Mouse (Mus musculus) cerebellum, adult 18-20 months (tissue): ENCODE data around the gene Napsa.
A peak's percentile ranks its signal among the peaks of the same experiment; 100 is the strongest.

Experiments used
- DNase-seq, 2 experiments: peaks; one replicate each; pipeline ENCODE4 v3.0.0; 2021

The Napsa gene

DNA sequence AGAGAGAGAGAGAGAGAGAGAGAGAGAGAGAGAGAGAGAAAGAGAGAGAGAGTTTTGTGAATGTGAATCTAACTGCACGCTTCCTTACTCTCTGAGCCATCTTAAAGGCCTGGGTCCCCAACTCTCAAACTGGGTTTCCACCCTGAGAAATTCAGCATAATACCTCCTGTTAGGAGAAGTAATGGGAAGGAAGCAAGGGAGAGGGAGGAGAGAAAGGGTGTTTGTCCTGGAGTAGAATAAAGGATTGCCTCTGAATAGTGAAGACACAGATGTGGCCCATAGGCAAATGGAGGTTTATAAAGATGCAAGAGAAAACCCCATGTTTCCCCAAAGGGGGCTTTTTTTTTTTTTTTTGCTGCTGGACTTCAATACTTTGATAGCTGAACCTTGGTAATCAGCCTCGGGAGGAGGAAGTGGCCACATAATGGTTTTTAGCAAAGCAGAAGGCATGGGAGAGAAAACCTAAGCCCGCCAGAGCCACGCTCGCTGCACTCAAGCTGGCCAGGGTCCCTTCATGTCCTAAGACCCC lies 840 bp downstream of the Napsa start:
- no peak for DNase-seq

GRCm38 (mm10) chr7:44576333-44576844 lies 4.2 kb downstream of the Napsa start:
- no peak for DNase-seq

DNA sequence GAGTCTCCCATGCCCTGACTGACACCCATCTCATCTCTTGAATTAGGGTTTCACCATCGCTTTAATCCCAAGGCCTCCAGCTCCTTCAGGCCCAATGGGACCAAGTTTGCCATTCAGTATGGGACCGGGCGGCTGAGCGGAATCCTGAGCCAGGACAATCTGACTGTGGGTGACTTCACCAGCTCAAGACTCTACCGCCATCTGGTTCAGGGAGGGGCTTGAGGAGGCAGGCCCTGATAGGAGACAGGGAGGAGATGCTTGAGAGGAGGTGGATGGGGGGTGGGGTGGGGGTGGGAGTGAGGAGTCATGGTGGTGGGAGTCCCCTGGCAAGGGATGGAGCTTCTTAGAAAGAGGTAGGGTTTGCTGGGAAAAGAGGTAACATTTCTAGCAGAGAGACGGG lies 9.5 kb downstream of the Napsa start:
- DNase-seq: no peak

- no peak for DNase-seq
These were observed 10.5 kb downstream of the Napsa start for GRCm38 (mm10) chr7:44582709-44583108.

DNA sequence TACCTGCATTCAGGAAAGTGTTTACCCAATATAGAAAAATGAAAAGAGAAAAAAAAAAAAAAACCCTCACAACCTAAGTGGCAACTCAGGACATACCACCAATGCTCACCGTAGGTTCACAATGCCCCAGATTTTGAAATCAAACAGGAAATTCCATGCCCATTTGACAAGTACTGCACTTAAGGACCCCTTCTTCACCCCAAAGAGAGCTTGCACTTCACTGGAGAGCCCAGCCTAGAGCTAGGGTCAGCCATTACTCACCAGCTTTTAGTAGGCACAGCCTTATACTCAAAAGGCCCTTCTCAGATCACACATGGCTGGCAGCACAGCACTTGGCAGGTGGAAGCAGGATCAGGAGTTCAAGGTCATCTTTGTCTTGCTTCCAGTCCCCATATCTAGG lies 11.0 kb downstream of the Napsa start:
- no peak for DNase-seq

GRCm38 (mm10) chr7:44584265-44584804 lies 12.2 kb downstream of the Napsa start:
- DNase-seq: no peak

- no peak for DNase-seq
These were observed 12.7 kb downstream of the Napsa start for GRCm38 (mm10) chr7:44584921-44585320.

- DNase-seq: no peak
These were observed 13.4 kb downstream of the Napsa start for GRCm38 (mm10) chr7:44585606-44586005.

- peak; percentile 85 to 86 for DNase-seq
These were observed 14.3 kb downstream of the Napsa start for GRCm38 (mm10) chr7:44586518-44586917.

- DNase-seq: peak; percentile 89 to 95
These were observed 14.8 kb downstream of the Napsa start for GRCm38 (mm10) chr7:44586930-44587329.

DNA sequence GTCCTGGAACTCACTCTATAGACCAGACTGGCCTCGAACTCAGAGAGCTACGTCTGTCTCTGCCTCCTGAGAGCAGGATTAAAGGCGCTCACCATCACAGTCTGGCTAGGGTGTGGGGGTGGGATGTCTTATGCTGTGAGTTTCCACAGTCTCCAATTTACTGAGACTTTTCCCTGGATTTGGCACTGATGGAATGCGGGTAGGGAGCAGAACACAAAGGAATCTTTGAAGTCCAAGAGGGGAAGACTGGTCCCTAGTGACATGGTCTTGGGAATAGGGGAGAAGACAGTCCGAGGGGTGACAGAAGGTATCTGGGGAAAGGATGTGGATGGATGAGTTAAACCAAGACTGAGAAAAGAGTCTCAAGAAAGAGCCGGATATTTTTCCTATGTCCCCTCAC lies 15.5 kb downstream of the Napsa start:
- peak in 1 of 2 experiments; percentile 19 for DNase-seq

- DNase-seq: peak; percentile 54 to 61
These were observed 16.2 kb downstream of the Napsa start for GRCm38 (mm10) chr7:44588338-44588737.

DNA sequence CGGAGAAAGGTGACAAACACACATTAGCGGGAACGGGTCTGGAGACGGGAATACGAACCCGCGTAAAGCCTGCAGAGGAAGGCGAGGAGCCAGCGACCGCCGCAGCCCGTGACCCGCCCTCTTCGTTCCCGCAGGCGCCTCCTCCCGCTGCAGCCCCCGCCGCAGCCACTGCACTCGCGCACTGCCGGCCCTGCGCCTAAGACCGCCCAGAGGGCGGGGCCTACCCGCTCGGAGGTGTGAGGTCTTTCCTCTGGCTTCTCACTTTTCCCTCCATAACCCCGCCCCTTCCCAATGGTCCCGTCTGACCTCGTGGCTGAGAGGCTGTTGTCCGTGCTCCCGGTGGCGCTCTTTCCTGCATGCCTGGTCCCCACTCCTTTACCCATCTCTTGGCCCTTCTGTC lies 17.0 kb downstream of the Napsa start:
- DNase-seq: peak; percentile 96 to 99

GRCm38 (mm10) chr7:44589946-44590345 lies 17.8 kb downstream of the Napsa start:
- peak; percentile 54 to 55 for DNase-seq

DNA sequence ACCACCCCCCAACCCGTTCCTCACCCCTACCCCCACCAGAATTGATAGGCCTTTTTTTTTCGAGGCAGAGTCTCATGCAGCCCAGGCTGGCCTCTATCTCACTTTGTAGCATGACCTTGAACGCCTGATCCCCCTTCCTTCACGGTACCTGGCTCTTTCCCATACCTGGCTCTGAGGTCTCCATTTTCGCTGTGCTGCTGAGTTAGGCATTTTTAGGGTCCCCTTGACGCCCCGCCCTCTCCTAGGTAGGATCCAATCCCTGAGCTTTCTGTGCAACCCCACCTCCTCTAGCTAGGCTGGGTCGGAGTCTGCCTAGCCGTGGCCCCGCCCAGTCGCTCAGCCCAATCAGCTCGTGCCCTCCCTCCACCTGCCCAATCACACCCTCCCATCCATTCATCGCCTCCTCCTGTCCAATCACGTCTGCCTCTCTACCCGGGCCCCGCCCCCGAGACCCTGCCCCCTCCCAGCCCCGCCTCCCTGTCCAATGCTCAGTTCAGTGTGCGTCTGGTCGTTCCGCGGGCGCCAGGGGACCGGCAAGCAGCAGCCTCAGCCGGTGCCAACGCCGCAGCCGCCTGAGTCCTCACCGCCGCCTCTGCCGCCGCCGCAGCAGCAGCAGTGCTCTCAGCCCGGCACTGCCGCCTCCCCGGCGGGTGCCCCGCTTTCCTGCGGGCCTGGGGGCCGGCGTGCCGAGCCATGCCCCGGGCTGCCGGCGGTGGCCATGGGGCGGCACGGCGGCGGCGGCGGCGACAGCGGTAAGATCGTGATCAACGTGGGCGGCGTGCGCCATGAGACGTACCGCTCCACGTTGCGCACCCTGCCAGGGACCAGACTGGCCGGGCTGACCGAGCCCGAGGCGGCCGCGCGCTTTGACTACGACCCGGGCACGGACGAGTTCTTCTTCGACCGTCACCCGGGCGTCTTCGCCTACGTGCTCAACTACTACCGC lies 18.5 kb downstream of the Napsa start, which contains the start of gene Kcnc3:
Gene Kcnc3 (plus strand): TSS at position 263 of the 946 bp plus-strand sequence.
- peak; percentile 95 to 99 for DNase-seq

- peak; percentile 52 to 71 for DNase-seq
These were observed 19.4 kb downstream of the Napsa start for GRCm38 (mm10) chr7:44591348-44592116.

GRCm38 (mm10) chr7:44593051-44593450 lies 20.9 kb downstream of the Napsa start:
- DNase-seq: peak in 1 of 2 experiments; percentile 59

DNA sequence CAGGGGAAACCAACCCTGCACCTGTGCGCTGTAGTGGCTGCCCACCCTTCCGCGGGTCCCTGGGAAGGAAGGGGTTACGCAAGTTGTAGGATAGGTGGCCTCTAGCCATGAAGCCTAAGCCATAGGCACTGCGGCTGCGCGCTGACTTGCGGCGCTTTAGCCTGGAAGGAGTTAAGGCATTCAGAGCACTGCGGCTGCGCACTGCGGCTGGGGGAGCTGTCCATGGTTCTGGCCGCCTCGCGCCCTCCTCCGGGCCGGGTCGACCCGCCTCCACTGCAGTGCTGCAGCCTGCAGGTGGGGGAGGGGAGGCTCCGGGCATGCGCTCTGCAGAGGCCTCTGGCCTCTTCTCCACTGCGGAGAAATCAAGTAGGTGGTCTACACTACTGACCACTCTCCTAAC lies 21.6 kb downstream of the Napsa start:
- DNase-seq: peak; percentile 98

DNA sequence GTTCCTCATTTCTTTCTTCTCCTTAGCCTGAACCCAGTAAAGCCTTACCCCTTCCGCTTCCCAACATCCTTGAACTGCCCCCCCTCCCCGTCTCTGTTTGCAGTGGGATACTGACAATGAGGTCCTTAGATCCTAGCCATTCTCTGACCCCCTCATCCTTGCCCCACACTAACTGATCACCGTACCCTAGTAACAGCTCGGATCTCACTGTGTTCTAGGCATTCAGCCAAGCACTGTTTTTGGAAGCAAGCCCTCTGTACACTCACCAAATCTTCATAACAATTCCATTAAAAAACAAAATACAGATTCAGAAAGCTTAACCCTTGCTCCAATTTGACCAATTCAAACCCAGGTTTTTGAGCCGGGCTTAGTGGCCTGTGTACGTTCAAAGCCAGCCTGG lies 22.1 kb downstream of the Napsa start:
- peak; percentile 85 to 89 for DNase-seq

DNA sequence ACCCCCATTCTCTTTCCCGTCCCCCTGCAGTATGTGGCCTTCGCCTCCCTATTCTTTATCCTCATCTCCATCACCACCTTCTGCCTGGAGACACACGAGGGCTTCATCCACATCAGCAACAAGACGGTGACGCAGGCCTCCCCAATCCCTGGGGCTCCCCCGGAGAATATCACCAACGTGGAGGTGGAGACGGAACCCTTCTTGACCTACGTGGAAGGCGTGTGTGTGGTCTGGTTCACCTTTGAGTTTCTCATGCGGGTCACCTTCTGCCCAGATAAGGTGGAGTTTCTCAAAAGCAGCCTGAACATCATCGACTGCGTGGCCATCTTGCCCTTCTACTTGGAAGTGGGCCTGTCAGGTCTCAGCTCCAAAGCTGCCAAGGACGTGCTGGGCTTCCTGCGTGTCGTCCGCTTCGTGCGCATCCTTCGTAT lies 23.0 kb downstream of the Napsa start:
- peak in 1 of 2 experiments; percentile 51 for DNase-seq

DNA sequence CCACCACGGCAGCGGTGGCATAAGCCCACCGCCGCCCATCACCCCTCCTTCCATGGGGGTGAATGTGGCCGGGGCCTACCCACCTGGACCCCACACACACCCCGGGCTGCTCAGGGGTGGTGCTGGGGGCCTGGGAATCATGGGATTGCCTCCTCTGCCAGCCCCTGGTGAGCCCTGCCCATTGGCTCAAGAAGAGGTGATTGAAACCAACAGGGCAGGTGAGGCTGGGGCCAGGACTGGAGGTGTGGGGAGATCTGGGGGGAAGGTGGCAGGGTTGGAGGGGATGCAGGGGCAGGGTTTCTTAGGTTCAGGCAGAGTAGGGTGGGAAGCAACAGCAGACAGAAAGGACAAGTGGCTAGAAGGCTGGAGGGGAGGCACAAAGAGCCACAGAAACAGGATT lies 23.9 kb downstream of the Napsa start:
- peak in 1 of 2 experiments; percentile 45 for DNase-seq

- DNase-seq: peak in 1 of 2 experiments; percentile 40
These were observed 24.9 kb downstream of the Napsa start for GRCm38 (mm10) chr7:44596996-44597538.
